Mouse (Mus musculus): ENCODE measurements around the gene 1700014D04Rik. TPM values are rescaled to one million over a fixed set of nuclear protein-coding genes. Genes with fewer than 3 reads are reported as not detected.
"Not testable (repeated sequence)": the region's sequence is repeated elsewhere in the genome, so short reads cannot be mapped to it uniquely, and the experiment has no call there.

1700014D04Rik gene
- polyA plus RNA-seq, 1 experiment = 0.01 TPM

- H3K79me2 ChIP-seq (ENCODE audit: control insufficient read depth, insufficient read depth) = no peaks in the 10 kb centered on the region
- peaks cover 22% of the 10 kb centered on the region for H3K27me3 ChIP-seq (ENCODE audit: control insufficient read depth, insufficient read depth, insufficient read length)
- TF ChIP-seq CEBPB (IDR thresholded peaks at IDR 0.05; ENCODE audit: low read depth) = no peak
- TF ChIP-seq FOSL1 (IDR thresholded peaks at IDR 0.05; ENCODE audit: insufficient read depth, low read length, poor library complexity, severe bottlenecking) = no peak
- TF ChIP-seq MYOD1 (IDR thresholded peaks at IDR 0.05; ENCODE audit: control insufficient read depth, insufficient read length, low read depth) = no peak
- TF ChIP-seq USF1 (IDR thresholded peaks at IDR 0.05; ENCODE audit: low read depth) = no peak
- no peak for TF ChIP-seq CTCF (IDR thresholded peaks at IDR 0.05; ENCODE audit: control insufficient read depth, insufficient read depth, insufficient read length)
- TF ChIP-seq MYOG (IDR thresholded peaks at IDR 0.05; ENCODE audit: control insufficient read depth, extremely low read depth, insufficient read length) = no peak
- TF ChIP-seq MAX (IDR thresholded peaks at IDR 0.05) = no peak
- no peak overlapping the region for H3ac ChIP-seq (ENCODE audit: control insufficient read depth, insufficient read length, low read depth)
- no peaks in the 10 kb centered on the region for H3K79me3 ChIP-seq (ENCODE audit: low read depth)
- H3K36me3 ChIP-seq (ENCODE audit: control insufficient read depth, insufficient read depth) = no peaks in the 10 kb centered on the region
- no peak overlapping the region for H3K4me3 ChIP-seq (ENCODE audit: insufficient read depth, poor library complexity, severe bottlenecking)
Observed at GRCm38 (mm10) chr13:59713710-59714109, 32.8 kb downstream of the 1700014D04Rik start.

- not testable (repeated sequence) for H3K36me3 ChIP-seq (ENCODE audit: control insufficient read depth, insufficient read depth); H3K79me2 ChIP-seq (ENCODE audit: control insufficient read depth, insufficient read depth); H3K4me3 ChIP-seq (ENCODE audit: insufficient read depth, poor library complexity, severe bottlenecking)
Observed at GRCm38 (mm10) chr13:59711984-59712383, 34.6 kb downstream of the 1700014D04Rik start, which contains the start of gene Spata31d1b. Gene Spata31d1b, plus strand, starts transcription at chr13:59712284.

GRCm38 (mm10) chr13:59710230-59710629 is 36.3 kb downstream of the 1700014D04Rik start, which contains the start of gene Spata31d1a:
Gene Spata31d1a, minus strand, starts transcription at chr13:59710330.
- H3K36me3 ChIP-seq (ENCODE audit: control insufficient read depth, insufficient read depth) = no peaks in the 10 kb centered on the region
- no peaks in the 10 kb centered on the region for H3K79me2 ChIP-seq (ENCODE audit: control insufficient read depth, insufficient read depth)
- H3K27me3 ChIP-seq (ENCODE audit: control insufficient read depth, insufficient read depth, insufficient read length) = peaks cover 18% of the 10 kb centered on the region
- no peak within 1 kb of the TSS for H3K4me3 ChIP-seq (ENCODE audit: insufficient read depth, poor library complexity, severe bottlenecking)
- H3K79me3 ChIP-seq (ENCODE audit: low read depth) = no peaks in the 10 kb centered on the region
- H3ac ChIP-seq (ENCODE audit: control insufficient read depth, insufficient read length, low read depth) = no peak within 1 kb of the TSS
- TF ChIP-seq MYOD1 (IDR thresholded peaks at IDR 0.05; ENCODE audit: control insufficient read depth, insufficient read length, low read depth) = no peak
- TF ChIP-seq MYOG (IDR thresholded peaks at IDR 0.05; ENCODE audit: control insufficient read depth, extremely low read depth, insufficient read length) = no peak
- TF ChIP-seq MAX (IDR thresholded peaks at IDR 0.05) = no peak
- no peak for TF ChIP-seq USF1 (IDR thresholded peaks at IDR 0.05; ENCODE audit: low read depth)
- no peak for TF ChIP-seq FOSL1 (IDR thresholded peaks at IDR 0.05; ENCODE audit: insufficient read depth, low read length, poor library complexity, severe bottlenecking)
- TF ChIP-seq CTCF (IDR thresholded peaks at IDR 0.05; ENCODE audit: control insufficient read depth, insufficient read depth, insufficient read length) = no peak
- TF ChIP-seq CEBPB (IDR thresholded peaks at IDR 0.05; ENCODE audit: low read depth) = no peak

More at GRCm38 (mm10) chr13:59711984-59712383, 34.6 kb downstream of the 1700014D04Rik start, which contains the start of gene Spata31d1b:
- not testable (repeated sequence) for H3K79me3 ChIP-seq (ENCODE audit: low read depth); H3ac ChIP-seq (ENCODE audit: control insufficient read depth, insufficient read length, low read depth)
- peaks cover 24% of the 10 kb centered on the region for H3K27me3 ChIP-seq (ENCODE audit: control insufficient read depth, insufficient read depth, insufficient read length)

GRCm38 (mm10) chr13:59704562-59704961 is 42.0 kb downstream of the 1700014D04Rik start:
- H3K27me3 ChIP-seq (ENCODE audit: control insufficient read depth, insufficient read depth, insufficient read length) = peaks cover 26% of the 10 kb centered on the region
- H3ac ChIP-seq (ENCODE audit: control insufficient read depth, insufficient read length, low read depth) = no peak overlapping the region
- TF ChIP-seq CTCF (IDR thresholded peaks at IDR 0.05; ENCODE audit: control insufficient read depth, insufficient read depth, insufficient read length) (no peak), FOSL1 (IDR thresholded peaks at IDR 0.05; ENCODE audit: insufficient read depth, low read length, poor library complexity, severe bottlenecking) (no peak)
- H3K79me3 ChIP-seq (ENCODE audit: low read depth) = no peaks in the 10 kb centered on the region
- no peaks in the 10 kb centered on the region for H3K79me2 ChIP-seq (ENCODE audit: control insufficient read depth, insufficient read depth)
- H3K36me3 ChIP-seq (ENCODE audit: control insufficient read depth, insufficient read depth) = no peaks in the 10 kb centered on the region
- no peak overlapping the region for H3K4me3 ChIP-seq (ENCODE audit: insufficient read depth, poor library complexity, severe bottlenecking)

- H3K36me3 ChIP-seq (ENCODE audit: control insufficient read depth, insufficient read depth) = no peaks in the 10 kb centered on the region
- TF ChIP-seq MYOG (IDR thresholded peaks at IDR 0.05; ENCODE audit: control insufficient read depth, extremely low read depth, insufficient read length) (no peak), MAX (IDR thresholded peaks at IDR 0.05) (no peak), FOSL1 (IDR thresholded peaks at IDR 0.05; ENCODE audit: insufficient read depth, low read length, poor library complexity, severe bottlenecking) (no peak), USF1 (IDR thresholded peaks at IDR 0.05; ENCODE audit: low read depth) (no peak), CTCF (IDR thresholded peaks at IDR 0.05; ENCODE audit: control insufficient read depth, insufficient read depth, insufficient read length) (no peak), CEBPB (IDR thresholded peaks at IDR 0.05; ENCODE audit: low read depth) (no peak), MYOD1 (IDR thresholded peaks at IDR 0.05; ENCODE audit: control insufficient read depth, insufficient read length, low read depth) (no peak)
- H3K4me3 ChIP-seq (ENCODE audit: insufficient read depth, poor library complexity, severe bottlenecking) = no peak overlapping the region
- H3K27me3 ChIP-seq (ENCODE audit: control insufficient read depth, insufficient read depth, insufficient read length) = peaks cover 25% of the 10 kb centered on the region
- H3K79me2 ChIP-seq (ENCODE audit: control insufficient read depth, insufficient read depth) = no peaks in the 10 kb centered on the region
- H3ac ChIP-seq (ENCODE audit: control insufficient read depth, insufficient read length, low read depth) = no peak overlapping the region
- H3K79me3 ChIP-seq (ENCODE audit: low read depth) = no peaks in the 10 kb centered on the region
Observed at GRCm38 (mm10) chr13:59703514-59703913, 43.0 kb downstream of the 1700014D04Rik start.

GRCm38 (mm10) chr13:59700137-59700536 is 46.4 kb downstream of the 1700014D04Rik start:
- not testable (repeated sequence) for H3ac ChIP-seq (ENCODE audit: control insufficient read depth, insufficient read length, low read depth); H3K79me2 ChIP-seq (ENCODE audit: control insufficient read depth, insufficient read depth); H3K79me3 ChIP-seq (ENCODE audit: low read depth); H3K4me3 ChIP-seq (ENCODE audit: insufficient read depth, poor library complexity, severe bottlenecking); H3K36me3 ChIP-seq (ENCODE audit: control insufficient read depth, insufficient read depth)
- peaks cover 23% of the 10 kb centered on the region for H3K27me3 ChIP-seq (ENCODE audit: control insufficient read depth, insufficient read depth, insufficient read length)
